Mouse (Mus musculus) c-Kit-positive CD71-positive TER-119-positive erythroid progenitor cells, embryonic 14.5 days (primary cell): ENCODE data around the gene Olfr963.
"Not testable (repeated sequence)": the region's sequence is repeated elsewhere in the genome, so short reads cannot be mapped to it uniquely, and the experiment has no call there.

Source experiments
- DNase-seq: peaks from one replicate; pipeline ENCODE4 v3.0.0-alpha.2; 2013; ENCODE audit warnings: low spot score

Gene Olfr963

GRCm38 (mm10) chr9:39666905-39667304 is at the start of gene Olfr963:
Gene Olfr963 (plus strand): TSS chr9:39667205.
- DNase-seq, result no peak

DNA sequence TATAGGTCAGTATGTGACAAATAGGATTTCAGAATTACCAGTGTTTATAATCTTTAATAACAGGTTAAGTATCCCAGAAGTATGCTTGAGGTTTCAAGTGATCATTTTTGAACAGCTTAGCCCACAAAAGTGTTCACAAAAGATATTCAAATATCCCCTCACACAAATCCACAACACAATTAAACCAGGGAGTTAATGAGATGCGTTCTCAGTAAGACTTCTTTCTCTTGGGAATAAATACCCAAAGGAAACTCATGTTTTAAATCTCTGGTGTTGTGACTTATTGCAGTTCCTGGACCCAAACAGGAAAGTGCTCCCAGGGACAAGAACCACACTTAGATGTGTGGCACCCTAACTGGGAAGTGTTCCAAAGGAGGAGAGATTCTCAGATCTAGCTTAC is 45.9 kb upstream of the Olfr963 start, which contains the start of gene Olfr960:
Gene Olfr960 (plus strand): TSS at position 301 of the 400 bp plus-strand sequence.
- no peak for DNase-seq

DNA sequence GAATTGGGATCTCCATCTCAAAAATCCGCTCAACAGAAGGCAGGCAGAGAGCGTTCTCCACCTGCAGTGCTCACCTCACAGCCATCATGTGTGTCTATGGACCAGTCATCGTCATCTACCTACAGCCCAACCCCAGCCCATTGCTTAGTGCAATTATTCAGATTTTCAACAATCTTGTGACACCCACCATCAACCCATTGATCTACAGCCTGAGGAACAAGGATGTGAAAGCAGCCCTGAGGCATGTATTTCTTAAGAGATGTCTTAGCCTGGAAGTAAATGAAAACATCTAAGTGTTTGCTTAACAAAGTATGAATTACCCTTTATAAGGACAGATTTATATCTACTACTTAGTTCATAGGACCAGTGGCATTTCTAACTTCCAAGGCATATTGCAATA is 43.2 kb upstream of the Olfr963 start:
- no peak for DNase-seq

DNA sequence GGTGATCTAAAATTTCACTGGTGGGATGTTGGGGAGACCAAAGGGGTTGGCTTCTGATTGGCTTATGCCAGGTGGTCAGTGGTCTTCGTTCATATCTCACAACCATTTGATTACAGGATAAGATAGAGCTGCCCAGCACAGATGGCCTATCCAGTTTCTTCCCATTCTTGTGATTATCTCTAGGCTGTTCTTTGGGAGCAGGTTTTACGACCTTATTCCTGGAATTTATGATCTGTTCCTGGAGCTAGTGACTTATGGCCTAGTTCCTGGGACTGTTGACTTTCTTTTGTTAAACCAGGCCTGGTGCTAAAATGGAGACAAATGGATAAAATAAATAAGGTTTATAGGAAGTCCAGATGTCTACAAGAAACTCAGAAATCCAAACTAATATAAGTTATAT is 42.3 kb upstream of the Olfr963 start:
- no peak for DNase-seq

GRCm38 (mm10) chr9:39629069-39629468 is 37.9 kb upstream of the Olfr963 start:
- no peak for DNase-seq

GRCm38 (mm10) chr9:39633913-39634594 is 33.0 kb upstream of the Olfr963 start:
- DNase-seq, result no peak

DNA sequence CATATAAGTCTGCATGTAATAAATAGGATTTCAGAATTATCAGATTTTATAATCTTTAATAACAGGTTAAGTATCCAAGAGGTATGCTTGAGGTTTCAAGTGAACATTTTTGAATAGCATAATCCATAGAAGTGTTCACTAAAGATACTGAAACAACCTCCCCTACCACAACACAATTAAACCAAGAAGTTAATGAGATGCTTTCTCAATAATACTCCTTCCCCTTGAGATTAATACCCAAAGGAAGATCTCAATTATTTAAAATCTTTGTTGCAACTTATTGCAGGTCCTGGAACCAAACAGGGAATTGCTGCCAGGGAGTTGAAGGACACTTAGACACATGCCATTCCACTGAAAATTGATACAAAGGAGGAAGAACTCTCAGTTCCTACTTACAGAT is 22.2 kb upstream of the Olfr963 start, which contains the start of gene Olfr961:
Gene Olfr961 (plus strand): TSS at position 301 of the 400 bp plus-strand sequence.
- DNase-seq, result no peak

DNA sequence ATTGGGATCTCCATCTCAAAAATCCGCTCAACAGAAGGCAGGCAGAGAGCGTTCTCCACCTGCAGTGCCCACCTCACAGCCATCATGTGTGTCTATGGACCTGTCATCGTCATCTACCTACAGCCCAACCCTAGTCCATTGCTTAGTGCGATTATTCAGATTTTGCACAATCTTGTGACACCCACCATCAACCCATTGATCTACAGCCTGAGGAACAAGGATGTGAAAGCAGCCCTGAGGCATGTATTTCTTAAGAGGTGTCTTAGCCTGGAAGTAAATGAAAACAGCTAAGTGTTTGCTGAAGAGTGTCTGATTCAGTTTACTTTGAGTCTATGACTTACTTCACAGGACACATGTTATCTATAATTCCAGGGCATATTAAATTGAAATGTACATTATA is 19.6 kb upstream of the Olfr963 start:
- no peak for DNase-seq

GRCm38 (mm10) chr9:39654756-39655396 is 12.1 kb upstream of the Olfr963 start:
- DNase-seq, result no peak

DNA sequence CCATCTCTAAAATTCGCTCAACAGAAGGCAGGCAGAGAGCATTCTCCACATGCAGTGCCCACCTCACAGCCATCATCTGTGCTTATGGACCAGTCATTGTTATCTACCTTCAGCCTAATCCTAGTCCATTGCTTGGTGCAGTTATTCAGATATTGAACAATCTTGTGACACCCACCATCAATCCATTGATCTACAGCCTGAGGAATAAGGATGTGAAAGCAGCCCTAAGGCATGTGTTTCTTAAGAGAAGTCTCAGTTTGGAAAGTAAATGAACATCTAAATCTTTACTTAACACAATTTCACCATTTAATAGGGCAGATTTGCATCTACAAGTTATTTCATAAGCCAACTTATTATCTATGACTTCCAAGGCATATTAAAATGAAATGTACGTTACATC is 2.7 kb downstream of the Olfr963 start:
- DNase-seq, result no peak

DNA sequence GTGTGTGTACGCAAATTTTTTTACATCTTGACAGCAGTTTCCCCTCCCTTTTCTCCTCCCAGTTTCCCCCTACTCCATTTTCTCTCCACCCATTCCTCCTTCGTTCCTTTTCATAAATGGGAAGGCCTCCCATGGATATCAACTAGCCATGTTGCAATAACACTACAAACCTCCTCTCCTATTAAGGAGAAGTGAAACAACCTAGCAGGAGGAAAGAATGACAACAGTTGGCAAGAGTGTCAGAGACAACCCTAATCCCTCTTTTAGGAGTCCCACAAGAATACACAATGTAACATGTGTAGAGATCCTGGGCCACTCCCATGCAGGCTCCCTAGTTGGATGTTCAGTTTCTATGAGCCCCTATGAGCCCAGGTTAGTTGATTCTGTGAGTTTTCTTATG is 7.8 kb downstream of the Olfr963 start:
- DNase-seq, result no peak

DNA sequence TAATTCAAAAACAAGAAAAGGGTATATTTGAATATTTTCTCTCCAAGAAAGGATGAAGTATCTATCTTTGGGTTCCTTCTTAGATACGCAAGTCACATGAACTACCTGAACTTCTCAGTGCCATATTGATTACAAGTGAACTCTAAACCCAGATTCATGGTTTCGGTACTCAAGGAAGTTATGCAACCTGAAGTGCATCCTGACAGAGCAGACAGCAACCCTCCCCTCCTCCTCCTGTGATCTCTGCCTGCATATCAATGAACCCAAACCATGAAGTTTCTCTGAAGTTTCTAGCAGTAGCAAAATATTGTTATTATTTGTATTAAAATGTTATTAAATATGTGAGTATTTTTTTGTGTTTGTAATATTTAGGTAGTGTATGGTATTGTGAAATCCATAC is 11.6 kb downstream of the Olfr963 start:
- DNase-seq, result no peak

GRCm38 (mm10) chr9:39679280-39679679 is 12.3 kb downstream of the Olfr963 start:
- DNase-seq, result no peak

DNA sequence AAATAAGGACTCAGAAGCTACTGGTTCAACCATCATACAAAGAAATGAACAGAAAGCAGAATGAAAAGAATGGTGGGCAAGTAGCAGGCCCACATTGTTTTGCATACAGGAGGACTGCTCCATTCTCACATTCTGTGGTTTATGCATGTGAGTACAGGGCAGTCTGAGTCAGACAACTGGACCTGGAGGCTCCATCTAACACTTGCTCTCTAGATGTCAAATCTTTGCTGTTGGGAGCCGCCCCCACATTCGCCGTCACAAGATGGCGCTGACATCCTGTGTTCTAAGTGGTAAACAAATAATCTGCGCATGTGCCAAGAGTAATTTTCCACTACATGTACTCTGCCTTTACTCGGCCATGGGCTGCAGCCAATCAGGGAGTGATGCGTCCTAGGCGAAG is 34.1 kb downstream of the Olfr963 start:
- DNase-seq, result not testable (repeated sequence)

DNA sequence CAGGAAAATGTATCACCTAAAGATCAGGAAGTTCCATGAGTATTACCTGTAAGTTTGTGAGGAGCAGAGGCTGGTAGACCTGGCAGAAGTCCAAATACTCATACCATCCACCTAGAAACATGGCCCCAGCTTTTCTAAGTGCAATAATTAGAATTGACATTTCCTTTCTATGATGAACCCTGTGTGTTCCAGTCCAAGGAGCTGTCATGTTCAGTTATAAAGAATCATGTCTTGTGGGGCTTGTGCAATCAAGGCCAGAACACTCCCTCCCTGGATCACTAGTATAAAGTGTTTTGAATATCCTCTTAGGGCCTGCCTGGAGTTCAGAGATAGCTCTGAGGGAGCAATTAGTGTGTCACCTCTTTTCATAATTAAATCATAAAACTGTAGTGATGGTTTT is 40.0 kb downstream of the Olfr963 start, which contains the start of gene Olfr149:
Gene Olfr149 (minus strand): TSS at position 101 of the 400 bp plus-strand sequence.
- no peak for DNase-seq

DNA sequence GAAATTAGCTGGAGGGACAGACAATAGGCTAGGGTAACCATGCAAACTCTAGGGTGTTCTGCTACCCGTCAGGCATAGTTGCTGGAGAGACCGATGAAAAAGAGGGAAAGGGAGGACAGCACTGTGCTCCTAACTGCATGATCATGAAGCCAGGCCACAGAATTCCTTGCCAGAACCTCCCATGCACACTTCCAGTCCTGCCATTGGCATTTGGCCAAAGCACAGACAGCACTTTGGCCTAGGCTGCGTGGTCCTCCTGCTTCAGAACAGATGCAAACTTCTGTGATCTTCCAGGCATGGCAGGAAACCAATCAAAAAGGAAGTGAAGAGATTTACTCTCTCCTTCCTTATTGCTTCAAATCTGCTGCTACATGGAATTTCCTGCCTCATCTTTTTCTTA is 42.0 kb downstream of the Olfr963 start:
- DNase-seq, result no peak

GRCm38 (mm10) chr9:39711053-39711452 is 44.0 kb downstream of the Olfr963 start, which contains the start of gene Olfr965:
Gene Olfr965 (plus strand): TSS chr9:39711353.
- DNase-seq, result no peak
